Mouse (Mus musculus) B cell, adult 2 months (primary cell): Measurements from ENCODE around the gene Gm47996.

Experiments
- DNase-seq, 2 experiments: peaks; one replicate each; pipeline ENCODE4 v3.0.0; 2022

The Gm47996 gene

GRCm38 (mm10) chr1:151250529-151251193, 40.7 kb downstream of the Gm47996 start:
- DNase-seq: peak; percentile 38

- no peak for DNase-seq
Measured at GRCm38 (mm10) chr1:151251194-151252010, 41.5 kb downstream of the Gm47996 start.

- DNase-seq: no peak
Measured at GRCm38 (mm10) chr1:151255422-151255821, 45.5 kb downstream of the Gm47996 start.

- no peak for DNase-seq
Measured at GRCm38 (mm10) chr1:151258090-151258954, 48.4 kb downstream of the Gm47996 start.

- DNase-seq: no peak
Measured at GRCm38 (mm10) chr1:151259061-151259460, 49.1 kb downstream of the Gm47996 start.
